Mouse (Mus musculus) cerebellum, postnatal 25 days (tissue): ENCODE results near the gene Lmo2.

Source experiments
- DNase-seq, 2 experiments: peaks; one replicate each; pipeline ENCODE4 v3.0.0; 2021; ENCODE audit warnings: mixed read lengths in 2 of 2

Lmo2 gene

DNA sequence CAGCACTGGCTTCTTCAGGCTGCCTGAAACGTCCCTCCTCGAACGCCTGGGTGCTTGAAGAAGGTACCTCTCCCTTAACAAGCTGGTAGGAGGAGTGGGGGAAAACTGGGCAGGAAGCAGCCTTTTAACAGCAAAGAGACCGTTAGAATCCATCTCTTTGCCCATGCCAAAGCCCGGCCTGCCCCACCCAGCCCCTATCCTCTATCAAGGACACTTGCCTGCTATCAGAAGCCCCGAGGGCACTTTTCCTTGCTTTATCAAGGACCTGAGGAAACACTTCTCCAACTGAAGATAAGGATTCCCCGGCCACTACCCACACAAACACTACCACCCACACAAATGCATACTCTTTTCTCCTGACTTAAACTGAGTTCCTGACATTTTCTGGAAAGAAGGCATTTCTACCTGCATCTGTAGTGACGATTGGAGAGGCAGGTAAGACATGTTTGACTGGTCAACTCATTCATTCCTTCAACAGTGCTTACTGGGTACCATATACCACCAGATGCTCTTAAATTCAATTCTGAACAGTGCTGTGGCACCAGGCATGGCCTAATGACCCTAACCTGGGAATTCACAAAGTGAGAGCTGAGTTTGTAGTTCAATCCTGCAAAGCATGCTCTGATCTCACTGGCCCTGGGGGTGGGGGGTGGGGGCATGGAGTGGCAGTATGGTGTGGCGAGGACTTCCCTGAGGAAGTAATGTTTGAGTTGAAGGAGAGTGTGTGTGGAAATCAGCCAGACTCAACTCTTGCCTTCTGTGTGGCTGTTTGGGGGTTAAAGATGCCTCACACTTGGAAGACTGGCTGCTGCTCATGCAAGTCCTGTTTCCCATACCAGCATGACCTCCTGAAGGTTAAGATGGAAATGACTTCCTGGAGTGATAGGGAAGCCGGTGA is at the start of gene Lmo2:
Lmo2 (plus strand) TSS at position 338 of the 898 bp plus-strand sequence.
- DNase-seq, result no peak

DNA sequence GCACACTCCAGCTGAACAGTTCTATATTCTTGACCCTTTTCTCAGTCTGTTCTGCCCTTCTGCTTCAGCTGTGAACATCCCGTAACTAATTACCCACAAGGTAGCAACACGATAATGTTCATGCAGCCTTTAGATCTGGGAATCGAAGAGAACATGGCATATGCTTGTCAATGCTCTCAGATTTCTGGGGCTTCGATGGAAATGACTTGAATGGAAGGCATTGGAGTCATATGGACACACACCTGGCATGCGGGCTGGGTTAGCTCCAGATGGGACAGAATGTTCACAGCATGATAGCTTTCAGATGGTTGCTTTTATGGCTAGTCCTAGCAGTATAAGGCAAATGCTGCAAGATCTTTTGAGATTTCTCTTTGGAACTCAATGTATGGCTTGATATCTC is 47.2 kb upstream of the Lmo2 start:
- peak; percentile 16 to 22 for DNase-seq

DNA sequence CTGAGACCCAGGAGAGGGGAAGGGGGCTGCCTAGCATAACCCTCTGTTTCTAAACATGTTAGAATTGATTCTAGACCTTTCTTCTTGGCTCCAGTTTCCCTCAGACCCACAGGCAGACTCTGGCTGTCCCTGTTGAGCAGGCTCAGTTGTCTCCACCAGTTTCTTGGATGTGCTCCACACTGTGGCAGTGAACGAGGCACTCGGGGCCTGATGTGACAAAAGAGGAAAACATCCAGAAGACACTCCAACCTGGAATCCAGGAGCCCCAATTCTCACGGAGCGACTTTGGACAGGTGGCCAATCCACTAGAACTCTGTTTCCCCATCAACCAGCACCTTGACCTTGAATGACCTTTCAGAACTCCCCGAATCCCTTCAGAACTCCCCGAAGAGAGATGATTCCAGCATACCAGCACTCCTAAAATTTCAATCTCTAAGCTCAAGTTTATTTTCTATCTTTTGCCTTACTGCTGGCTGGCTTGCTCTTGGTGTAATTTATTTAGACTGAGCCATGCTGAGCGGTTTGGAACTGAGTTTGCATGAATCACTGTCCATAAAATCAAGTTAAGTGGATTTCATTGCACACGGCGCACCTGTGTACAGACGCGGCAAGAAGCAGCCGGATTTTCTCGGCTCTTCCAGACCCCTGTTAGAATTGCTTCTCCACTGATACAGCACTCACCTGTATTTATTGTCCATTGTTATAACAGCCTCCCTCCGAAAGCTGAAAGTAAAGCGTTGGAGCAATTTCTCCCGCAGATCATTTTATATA is 45.1 kb upstream of the Lmo2 start:
- no peak for DNase-seq

DNA sequence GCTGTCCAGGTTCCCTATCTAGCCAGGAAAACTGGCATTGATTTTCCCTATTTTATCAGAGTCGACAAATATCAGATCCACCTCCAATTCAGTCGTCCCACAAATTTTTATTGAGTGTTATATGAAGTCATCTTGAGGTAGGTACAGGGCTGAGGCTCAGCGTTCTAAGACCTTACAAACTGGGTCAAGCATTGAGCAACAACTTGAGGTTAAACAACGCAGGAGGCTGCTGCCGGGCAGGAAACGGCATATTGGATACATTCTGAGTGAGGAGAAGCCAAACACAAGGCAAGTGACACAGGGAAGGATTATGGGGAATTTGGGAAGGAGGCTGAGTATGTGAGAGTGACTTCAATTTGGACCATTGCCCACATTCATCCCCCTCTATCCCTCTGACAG is 44.5 kb upstream of the Lmo2 start:
- no peak for DNase-seq

DNA sequence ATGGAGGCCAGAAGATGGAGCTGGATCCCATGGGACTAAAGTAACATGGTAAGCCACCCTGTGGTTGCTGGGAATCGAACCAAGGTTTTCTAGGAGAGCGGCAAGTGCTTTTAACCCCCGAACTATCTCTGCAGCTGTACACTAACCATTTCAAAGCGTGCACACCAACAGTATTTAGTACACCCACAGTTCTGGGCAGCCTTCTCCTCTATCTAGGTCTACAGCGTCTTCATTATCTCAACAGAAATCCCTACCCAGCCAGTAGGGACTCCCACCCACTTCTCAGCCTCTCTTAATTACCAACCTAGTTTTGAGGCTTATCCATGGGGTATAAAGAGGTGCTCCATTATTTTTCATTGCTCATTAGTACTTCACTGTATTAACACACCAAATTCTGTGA is 41.7 kb upstream of the Lmo2 start:
- DNase-seq, result no peak

DNA sequence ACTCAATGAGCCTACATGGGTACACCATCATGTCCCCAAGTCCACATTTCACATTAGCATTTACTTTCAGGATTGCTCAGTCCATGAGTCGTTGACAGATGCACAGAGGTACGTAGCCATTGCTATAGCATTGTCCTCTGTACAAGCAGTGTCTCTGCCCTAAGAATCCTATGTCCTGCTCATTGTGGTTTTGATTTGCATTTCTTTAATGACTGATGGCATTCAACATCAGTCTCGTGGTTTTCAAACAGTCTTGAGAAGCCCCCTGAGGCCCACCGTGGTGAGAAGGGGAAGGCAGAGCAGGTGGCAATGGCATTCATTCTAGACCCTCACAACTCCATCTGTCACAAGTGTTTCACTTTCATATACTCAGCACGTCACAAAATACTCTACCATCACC is 40.4 kb upstream of the Lmo2 start:
- DNase-seq, result no peak

DNA sequence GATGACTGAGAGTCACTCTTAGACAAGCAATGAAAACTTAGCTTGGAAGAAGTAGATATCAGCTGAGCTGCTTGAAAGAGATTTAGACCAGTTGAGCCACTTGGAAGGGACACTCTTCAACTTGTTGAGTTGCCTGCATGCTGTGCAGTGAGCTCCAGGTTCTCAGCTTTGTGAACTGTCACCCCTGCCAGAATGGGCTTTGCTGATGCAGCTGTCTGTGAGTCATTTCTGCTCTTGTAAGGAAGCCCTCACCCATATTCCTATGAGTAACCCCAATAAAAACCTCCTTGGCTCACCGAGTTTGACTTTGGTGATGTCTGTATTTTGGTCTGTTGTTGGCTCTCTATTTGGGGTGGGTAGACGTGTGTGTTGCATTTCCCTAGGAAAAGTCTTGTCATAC is 39.4 kb upstream of the Lmo2 start:
- no peak for DNase-seq

DNA sequence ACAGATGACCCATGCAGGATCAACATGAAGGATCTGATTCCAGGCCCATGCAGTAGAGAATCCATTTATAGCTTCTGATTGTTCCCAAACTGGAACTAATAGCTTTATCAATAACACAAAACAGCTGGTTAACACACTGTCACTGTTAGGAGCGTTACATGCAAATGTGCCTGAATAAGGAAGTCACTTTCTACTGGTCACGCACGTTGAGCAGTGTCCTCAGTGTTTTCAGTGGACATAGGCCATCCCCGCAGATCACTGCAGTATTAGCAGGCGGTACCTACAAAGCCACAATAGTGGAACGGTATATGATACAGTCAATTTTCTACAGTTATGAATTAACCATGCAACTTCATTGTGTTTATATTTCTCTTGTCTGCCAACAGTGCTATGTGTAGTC is 38.3 kb upstream of the Lmo2 start:
- no peak for DNase-seq

DNA sequence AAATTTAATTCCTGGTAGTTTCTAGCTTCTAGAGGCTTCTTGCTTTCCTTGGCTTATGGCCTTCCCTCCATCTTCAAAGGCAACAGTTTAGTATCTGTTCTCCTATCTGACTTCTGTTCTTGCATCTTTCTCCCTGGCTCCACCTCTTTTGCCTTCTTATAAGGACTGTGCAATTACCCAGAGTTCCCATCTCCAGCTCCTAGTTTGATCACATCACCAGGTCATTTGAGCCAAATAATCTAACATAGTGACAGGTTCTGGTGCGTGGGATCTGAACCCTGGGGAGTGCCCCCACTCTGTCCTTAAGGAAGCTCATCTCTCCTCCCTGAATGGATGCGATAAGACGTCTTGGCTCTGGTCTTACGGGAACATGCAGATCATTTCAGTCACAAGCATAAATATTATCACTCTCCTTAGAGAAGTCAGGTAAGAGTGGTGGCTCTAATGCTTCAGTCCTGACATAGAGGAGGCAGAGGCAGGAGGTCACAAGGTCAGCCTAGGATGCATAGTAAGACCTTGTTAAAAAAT is 31.1 kb upstream of the Lmo2 start:
- no peak for DNase-seq

DNA sequence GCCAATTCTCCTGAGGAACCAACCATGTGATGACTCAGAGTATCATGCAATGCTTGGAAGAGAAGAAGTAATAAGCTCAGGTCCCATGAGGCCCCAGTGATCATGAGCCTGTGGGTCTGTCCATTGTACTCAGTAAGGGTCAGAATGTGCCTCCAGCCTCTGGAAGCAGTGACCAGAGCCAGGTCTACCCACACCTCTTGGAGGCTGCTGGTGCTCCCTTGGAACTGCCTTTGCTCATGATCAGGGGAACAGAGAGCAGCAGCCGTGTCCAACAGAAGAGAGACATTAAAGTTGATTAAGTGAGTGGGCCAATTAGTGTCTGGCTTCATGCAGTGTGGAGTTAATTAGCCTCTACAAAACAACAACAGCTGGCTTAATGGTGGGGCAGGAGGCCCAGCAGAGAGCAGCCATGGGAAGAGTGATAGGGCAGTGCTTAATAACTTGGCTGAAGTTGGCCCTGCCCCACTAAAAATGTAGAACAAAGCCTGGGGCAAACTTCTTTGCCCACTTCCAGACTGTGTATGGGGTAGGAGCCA is 30.1 kb upstream of the Lmo2 start:
- no peak for DNase-seq

DNA sequence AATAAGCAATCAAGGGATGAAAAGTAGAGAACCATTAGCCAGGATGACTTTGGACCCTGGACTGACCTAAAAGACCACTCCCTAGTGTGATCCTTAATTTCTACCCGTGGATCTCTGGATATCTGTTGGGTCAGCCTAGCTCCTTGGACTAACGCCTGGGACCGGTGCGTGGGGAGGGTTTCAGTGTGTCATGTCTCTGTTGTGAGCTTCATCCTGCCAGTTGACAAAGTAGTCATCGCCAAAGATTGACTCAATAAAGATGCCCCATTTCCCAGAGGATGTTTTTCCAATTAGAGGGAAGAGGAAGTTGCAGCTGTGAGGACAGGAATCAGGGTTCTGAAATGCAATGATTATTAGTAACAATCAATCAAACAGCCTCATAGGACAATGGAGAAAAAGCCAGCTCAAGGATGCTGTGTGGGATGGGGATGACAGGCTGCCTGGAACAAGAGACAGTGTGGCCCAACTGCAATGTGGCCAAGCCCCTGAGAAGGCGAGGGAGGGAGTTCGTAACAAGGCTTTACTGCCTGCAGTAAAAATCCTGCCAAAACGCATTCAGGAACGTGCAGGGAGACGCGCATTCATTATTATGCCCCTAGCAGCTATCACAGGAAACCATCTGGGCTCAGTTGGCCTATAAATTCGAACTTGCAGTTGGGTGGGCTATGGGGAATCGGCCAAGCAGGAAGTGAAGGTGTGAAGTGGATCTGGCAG is 27.3 kb upstream of the Lmo2 start:
- no peak for DNase-seq

DNA sequence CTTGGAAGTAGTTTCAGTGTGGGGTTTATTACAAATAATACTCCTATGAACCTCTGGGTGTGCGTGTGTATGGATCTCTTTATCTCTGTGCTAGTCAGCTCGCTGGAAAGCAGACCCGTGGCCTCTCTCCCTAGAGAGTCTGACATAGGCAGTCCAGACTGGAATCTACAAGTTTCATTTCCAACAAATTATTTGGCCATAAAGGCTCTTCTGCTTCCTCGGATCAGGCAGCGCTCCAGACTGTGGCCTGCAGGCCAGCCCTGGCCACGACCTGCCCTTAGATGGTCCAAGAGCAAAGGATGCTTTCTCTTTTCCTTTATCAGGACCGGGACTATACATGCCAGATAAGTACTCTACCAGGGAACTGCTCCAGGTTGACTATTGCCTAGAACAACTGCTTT is 26.3 kb upstream of the Lmo2 start:
- DNase-seq, result no peak

DNA sequence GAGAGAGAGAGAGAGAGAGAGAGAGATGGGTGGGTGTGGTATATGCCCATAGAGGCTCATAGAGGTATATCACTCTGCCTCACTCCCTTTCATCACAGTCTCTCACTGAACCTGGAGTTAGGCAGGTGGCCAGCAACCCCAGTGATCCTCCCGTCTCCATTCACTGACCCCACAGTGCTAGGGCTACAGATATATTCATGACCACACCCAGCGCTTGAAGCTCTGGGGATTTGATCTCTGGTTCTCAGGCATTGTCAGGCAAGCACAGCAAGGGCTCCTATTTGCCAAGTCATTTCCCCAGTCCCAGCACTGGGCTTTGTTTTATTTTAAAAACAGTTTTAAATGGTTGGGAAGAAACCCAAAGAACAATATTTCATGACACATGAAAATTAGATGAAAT is 25.8 kb upstream of the Lmo2 start:
- no peak for DNase-seq

DNA sequence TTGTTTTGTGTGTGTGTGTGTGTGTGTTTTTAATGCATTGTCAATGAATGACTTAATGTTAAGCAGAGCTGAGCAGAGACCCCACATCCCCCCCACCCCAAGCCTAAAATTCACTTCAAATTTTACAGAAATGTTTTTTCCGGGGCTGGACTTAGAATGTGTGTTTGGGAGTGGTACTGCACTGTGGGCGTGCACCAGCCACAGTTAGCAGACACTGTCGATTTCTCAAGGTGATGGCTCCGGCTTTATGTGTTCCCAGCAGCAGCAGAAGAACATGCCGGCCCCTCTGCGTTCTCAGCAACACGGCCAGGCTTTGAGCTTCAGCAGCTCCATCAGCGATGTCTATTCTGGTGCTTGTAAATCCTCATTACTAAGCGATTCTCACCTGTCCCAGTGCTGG is 25.3 kb upstream of the Lmo2 start:
- no peak for DNase-seq

DNA sequence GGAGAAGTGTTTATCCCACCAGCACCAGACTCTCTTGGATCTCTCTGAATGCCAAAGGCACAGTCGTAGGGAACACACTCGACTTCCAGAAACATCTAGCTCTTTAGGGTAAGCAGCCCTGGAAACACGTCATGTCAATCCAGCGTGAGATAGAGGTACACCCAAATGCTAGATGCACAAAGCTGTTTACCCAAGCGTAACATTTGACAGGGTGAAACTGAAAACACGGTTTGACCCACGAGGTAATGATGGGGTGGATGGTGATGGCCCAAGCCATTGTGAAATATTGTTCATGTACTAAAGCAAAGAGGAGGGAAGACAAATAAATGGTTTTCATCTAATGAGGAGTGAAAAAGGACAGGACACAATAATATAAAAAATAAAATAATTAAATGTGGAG is 23.5 kb upstream of the Lmo2 start:
- no peak for DNase-seq

DNA sequence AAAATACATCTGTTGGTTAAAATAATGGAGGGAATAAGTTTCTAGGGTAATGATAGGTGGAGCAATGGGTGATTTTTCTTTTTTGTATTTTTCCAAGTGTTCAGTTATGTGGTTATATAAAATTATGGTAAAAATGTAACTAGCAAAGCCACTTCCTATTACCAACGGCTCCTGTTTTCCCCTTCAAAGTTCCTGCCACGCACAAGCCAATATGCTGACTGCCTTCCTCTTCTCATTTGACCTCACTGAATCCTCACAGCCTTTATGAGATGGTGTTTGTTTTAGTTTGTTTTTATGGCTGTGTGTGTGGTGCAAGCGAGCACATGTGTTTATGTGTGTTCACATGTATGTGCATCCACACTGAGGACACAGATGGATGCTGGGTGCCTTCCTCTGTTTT is 23.1 kb upstream of the Lmo2 start:
- DNase-seq, result no peak

DNA sequence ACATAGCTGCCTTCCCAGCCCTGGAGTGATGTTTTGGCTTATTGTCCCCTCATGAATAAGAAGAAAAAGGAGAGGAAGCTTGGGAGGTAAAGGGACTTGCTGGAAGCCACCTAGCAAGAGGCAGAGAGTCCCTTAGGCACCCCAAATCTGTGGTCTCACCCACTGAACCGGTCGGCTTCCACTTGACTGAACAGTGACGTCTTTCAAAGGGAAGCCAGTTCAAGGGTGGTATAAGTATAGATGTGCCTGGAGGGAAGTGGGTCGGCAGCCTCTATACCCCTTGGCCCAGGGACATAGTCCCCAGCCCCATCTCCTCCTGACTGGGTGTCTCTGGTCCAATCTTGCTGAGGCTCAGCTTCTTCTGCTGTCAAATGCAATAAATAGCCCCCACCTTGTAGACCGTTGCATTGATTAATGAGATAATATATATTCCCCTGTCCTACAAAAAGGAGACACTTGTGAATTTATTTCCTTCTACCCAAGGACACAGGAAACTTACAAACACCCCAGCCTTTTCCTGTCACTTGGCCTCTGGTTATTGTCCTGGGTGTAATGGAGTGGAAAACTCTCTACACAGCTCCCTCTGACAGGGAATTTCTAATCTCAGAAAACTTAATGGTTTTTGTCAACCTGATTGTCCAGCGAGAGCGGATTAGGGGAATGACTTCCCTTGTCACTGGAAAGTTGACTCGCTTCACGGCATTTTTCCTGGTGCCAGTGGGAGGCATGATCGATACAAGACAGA is 21.9 kb upstream of the Lmo2 start:
- DNase-seq, result no peak

DNA sequence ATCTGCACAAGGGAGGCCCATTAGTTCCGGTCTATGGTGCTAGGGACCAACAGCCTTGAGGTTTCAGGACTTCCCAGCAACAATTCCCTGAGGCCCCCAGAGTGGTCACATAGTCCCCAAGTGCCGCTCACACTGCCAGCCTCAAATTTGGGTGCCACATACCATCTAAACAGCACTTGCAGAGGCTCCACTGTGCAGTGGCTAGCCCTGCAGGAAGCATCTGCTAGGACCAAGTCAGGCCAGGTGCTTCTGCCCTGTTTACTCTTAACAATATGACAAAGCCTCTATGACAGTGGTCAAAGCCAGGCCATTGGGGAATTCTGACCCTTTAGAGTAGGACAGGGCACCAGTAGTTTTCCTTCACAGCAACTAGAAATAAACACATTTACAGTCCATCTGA is 21.1 kb upstream of the Lmo2 start:
- no peak for DNase-seq

DNA sequence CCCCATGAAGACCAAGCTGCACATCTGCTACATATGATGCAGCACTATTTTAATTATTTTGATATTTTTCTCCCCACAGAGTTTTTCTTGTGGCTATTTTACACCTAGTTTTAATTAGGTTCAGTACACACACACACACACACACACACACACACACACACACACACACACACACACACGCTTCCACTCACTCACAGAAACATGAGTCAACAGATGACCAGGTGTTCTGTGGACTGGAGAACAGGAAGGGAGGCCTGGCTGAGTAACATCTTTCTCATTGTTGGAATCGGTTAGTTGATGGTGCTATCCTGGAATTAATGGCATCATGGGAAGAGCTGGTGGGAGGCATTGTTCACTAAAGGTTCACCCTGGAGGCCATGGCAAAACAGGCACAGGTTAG is 20.1 kb upstream of the Lmo2 start:
- no peak for DNase-seq

DNA sequence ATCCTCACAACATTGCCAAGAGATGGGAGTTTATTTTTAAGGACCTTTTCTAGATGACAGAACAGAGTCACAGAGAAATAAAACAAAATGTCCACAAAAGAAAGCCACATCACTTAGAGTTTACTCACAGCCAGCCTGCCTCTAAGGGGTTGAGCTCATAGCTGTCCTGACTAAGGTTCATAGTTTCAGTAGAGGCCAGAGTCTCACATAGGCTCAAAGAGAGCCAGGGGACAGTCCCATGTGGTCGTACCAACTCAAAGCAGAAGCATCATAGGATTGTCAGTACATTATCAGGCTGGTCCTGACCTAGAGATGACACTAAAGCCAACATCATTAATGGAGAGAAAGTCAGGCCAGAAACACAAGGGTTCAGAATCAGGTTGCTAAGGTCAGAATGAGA is 19.2 kb upstream of the Lmo2 start:
- no peak for DNase-seq

DNA sequence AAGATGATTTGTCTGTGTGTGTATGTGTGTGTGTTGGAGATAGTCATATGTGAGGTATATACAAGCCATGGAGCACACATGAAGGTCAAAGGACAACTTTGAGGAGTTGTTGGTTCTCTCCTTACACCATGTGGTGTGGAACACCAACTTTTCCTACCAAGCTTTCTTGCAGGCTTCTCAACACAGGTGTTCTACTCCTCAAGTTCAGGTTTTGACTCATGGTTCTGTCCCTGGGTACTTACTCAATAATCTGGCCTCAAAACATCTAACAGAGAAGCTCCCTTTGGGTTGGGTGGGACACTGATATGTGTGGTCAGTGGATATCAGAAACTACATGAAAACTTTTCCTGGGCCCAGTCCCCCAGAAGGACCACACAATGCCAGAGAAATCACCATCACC is 18.8 kb upstream of the Lmo2 start:
- DNase-seq, result no peak

DNA sequence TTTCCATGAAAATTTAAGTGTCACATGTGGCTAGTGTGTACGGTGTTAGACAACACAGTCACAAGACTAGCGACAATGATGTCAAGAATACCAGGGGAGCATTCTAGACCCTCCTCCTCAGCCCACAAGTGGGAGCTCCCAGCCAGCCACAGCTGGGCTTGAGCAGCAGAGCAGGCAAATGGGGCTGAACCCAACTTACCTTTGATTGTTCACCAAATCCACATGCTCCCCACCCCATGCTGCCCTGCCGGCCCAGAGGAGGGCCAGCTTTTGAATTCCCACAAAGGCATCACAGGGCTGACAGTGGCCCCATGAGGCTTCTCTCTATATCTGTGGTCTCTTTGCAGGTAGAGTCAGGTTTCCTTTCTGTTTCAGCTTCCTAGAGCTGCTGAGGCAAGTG is 16.7 kb upstream of the Lmo2 start:
- no peak for DNase-seq
